Mouse (Mus musculus) spleen, adult 2 months (tissue): ENCODE results near the gene Eif1b. TPM values are rescaled to one million over a fixed set of nuclear protein-coding genes. Genes with fewer than 3 reads are reported as not detected.
A peak's percentile ranks its signal among the peaks of the same experiment; 100 is the strongest.

Source experiments
- DNase-seq, 2 experiments: peaks; one replicate each; pipeline versions ENCODE4 v3.0.0 to v3.0.0-alpha.2; 2012 to 2021; ENCODE audit warnings: low spot score in 2 of 2, low read depth in 1 of 2
- H3K27ac ChIP-seq: fragments of 200-500 bp; 2 replicates; pipeline ENCODE4 v1.5.1; 2012; ENCODE audit warnings: low read length, inconsistent platforms; ENCODE audit not compliant: insufficient read depth
- H3K27me3 ChIP-seq: fragments of 200-500 bp; 2 replicates; pipeline ENCODE4 v1.6.1; 2012; ENCODE audit warnings: mild to moderate bottlenecking, moderate library complexity, low read length, inconsistent platforms; ENCODE audit not compliant: control insufficient read depth, insufficient read depth
- H3K36me3 ChIP-seq: fragments of 200-500 bp; 2 replicates; pipeline ENCODE4 v1.6.1; 2012; ENCODE audit warnings: mild to moderate bottlenecking, low read length, inconsistent platforms; ENCODE audit not compliant: control insufficient read depth, insufficient read depth
- H3K4me1 ChIP-seq: fragments of 200-500 bp; 2 replicates; pipeline ENCODE4 v1.6.1; 2011; ENCODE audit warnings: inconsistent platforms; ENCODE audit not compliant: control insufficient read depth, insufficient read depth, insufficient read length
- H3K4me3 ChIP-seq: fragments of 200-500 bp; 2 replicates; pipeline ENCODE4 v1.5.1; 2011; ENCODE audit warnings: mild to moderate bottlenecking, inconsistent platforms; ENCODE audit not compliant: insufficient read depth, insufficient read length; ENCODE audit errors: extremely low read depth
- CTCF ChIP-seq: fragments of 200-500 bp; IDR thresholded peaks from 2 replicates; pipeline ENCODE4 v1.5.1; 2011; ENCODE audit warnings: mild to moderate bottlenecking, inconsistent platforms; ENCODE audit not compliant: insufficient read depth, insufficient read length, insufficient replicate concordance; ENCODE audit errors: extremely low read depth
- POLR2A ChIP-seq: fragments of 200-500 bp; IDR thresholded peaks from 2 replicates; pipeline ENCODE4 v1.6.1; 2011; ENCODE audit warnings: low read depth, low read length, inconsistent platforms
- WGBS: fragments of 180-500 bp; shearing (Covaris S2); methylation state at CpG from one replicate; pipeline ENCODE4 v1.1.7; 2018; 5-methylcytosine and 5-hydroxymethylcytosine counted together
- polyA plus RNA-seq: library from polyadenylated mRNA; depleted of rRNA; stranded (reverse); fragments of >200 nt; gene quantifications from 2 replicates; pipeline ENCODE4 v1.2.3, GENCODE M21; 2012

The Eif1b gene
- polyA plus RNA-seq, 1 experiment, result 33.3 TPM

- Histone ChIP-seq H3K4me3 (no peak overlapping the region), H3K27ac (no peak overlapping the region), H3K36me3 (peaks cover 13% of the 10 kb centered on the region), H3K27me3 (no peaks in the 10 kb centered on the region), H3K4me1 (no peaks in the 10 kb centered on the region)
- WGBS, result 86% methylated on average over 5 of the region's 5 CpGs
- TF ChIP-seq POLR2A (no peak), CTCF (no peak)
- DNase-seq, result no peak
Observed at GRCm38 (mm10) chr9:120497983-120498382, 6.0 kb downstream of the Eif1b start.

DNA sequence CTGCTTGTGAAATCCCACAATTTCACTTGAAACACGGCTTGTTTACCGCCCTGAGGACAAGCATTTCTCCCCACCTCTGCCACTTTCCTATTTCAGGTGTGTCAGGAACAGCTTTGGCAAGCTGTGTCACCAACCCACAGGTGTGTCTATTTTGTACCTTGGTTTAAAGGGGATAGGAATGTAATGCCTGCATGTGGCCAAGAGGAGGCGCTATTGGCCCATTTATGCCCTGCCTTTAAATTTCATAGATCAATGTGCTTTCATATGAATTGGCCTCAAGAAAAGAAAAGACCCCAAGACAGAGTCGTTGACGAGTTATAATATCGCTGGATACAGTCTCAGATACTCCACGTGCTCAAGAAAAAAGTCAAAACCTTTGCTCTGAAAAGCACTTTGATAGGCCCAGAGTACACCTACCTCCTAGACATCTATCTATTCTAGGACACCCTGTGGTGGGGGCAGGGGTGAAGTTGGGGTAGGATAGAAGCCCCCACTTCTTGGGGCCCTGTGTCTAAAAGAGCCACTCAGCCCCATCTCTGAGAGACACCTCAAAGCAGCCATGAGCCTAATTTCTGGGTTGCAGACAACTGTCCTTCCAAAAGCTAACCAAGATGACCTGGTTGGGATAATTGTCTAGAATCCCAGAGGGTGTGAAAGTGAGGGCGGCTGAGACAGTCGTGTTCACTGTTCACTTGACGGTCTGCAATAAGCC is 9.3 kb downstream of the Eif1b start:
- H3K4me1 ChIP-seq, result no peaks in the 10 kb centered on the region
- no peak for DNase-seq
- H3K27ac ChIP-seq, result no peak overlapping the region
- H3K4me3 ChIP-seq, result no peak overlapping the region
- peak; percentile 10; the same call in 1 of the 2 replicates for TF ChIP-seq CTCF
- no peak for TF ChIP-seq POLR2A
- H3K27me3 ChIP-seq, result no peaks in the 10 kb centered on the region
- WGBS, result 39% methylated on average over 10 of the region's 10 CpGs
- H3K36me3 ChIP-seq, result no peaks in the 10 kb centered on the region

DNA sequence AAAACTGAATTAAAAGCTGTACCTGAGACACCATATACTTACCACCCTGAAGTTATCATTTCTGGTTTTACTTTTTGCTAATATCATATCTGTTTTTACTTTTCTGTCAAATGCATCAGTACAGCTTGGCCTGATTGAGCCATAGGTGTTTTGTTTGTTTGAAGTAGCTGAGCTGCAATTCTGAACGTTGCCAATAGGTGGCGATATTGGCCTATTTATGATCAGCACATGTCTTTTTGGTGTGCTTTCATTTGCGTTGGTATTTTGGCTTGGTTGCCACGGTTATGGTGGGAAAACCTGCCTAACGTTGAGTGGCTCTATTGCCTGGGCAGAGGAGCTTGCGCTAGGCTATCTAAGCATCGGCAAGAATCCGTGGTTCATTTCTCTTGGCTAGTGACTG is 10.0 kb downstream of the Eif1b start:
- Histone ChIP-seq H3K27ac (no peak overlapping the region), H3K36me3 (no peaks in the 10 kb centered on the region), H3K27me3 (no peaks in the 10 kb centered on the region), H3K4me1 (no peaks in the 10 kb centered on the region), H3K4me3 (no peak overlapping the region)
- TF ChIP-seq POLR2A (no peak), CTCF (peak; percentile 44; the same call in 1 of the 2 replicates)
- peak; percentile 64 to 69 for DNase-seq
- WGBS, result 7% methylated on average over 8 of the region's 8 CpGs

GRCm38 (mm10) chr9:120504423-120504822 is 12.4 kb downstream of the Eif1b start:
- Histone ChIP-seq H3K4me3 (no peak overlapping the region), H3K27ac (no peak overlapping the region), H3K36me3 (no peaks in the 10 kb centered on the region), H3K27me3 (no peaks in the 10 kb centered on the region), H3K4me1 (no peaks in the 10 kb centered on the region)
- TF ChIP-seq POLR2A (no peak), CTCF (no peak)
- DNase-seq, result no peak
- 63% methylated on average over 2 of the region's 2 CpGs for WGBS

DNA sequence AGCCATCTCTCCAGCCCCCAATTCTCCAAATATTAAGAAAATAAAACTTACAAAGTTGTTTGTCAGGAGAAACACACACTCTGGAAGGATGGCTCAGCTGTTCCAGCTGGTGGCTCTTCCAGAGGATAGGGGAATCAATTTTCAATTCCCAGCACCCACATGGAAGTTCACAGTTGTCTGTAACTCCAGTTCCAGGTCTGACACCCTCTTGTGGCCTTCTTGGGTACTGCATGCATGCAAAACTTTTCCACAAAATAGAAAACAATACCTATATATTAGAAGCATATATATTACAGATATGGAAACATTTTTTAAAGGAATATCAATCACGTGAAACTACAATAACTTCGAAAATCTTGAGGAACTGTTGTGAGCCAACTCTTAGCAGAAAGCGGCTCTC is 19.7 kb downstream of the Eif1b start:
- no peaks in the 10 kb centered on the region for H3K4me1 ChIP-seq
- no peak for DNase-seq
- WGBS, result 76% methylated on average over 3 of the region's 3 CpGs
- no peak overlapping the region for H3K27ac ChIP-seq
- H3K27me3 ChIP-seq, result no peaks in the 10 kb centered on the region
- TF ChIP-seq POLR2A (no peak), CTCF (peak; percentile 24; the same call in 1 of the 2 replicates)
- H3K4me3 ChIP-seq, result no peak overlapping the region
- no peaks in the 10 kb centered on the region for H3K36me3 ChIP-seq

GRCm38 (mm10) chr9:120516720-120517119 is 24.7 kb downstream of the Eif1b start:
- DNase-seq, result no peak
- Histone ChIP-seq H3K27me3 (no peaks in the 10 kb centered on the region), H3K36me3 (no peaks in the 10 kb centered on the region), H3K4me1 (no peaks in the 10 kb centered on the region), H3K27ac (no peak overlapping the region), H3K4me3 (no peak overlapping the region)
- WGBS, result 11% methylated on average over 8 of the region's 8 CpGs
- TF ChIP-seq CTCF, result no peak
- no peak for TF ChIP-seq POLR2A

- Histone ChIP-seq H3K27ac (no peak overlapping the region), H3K4me1 (no peaks in the 10 kb centered on the region), H3K4me3 (no peak overlapping the region), H3K36me3 (no peaks in the 10 kb centered on the region), H3K27me3 (no peaks in the 10 kb centered on the region)
- DNase-seq, result no peak
- no peak for TF ChIP-seq POLR2A
- no peak for TF ChIP-seq CTCF
- WGBS, result 87% methylated on average over 3 of the region's 3 CpGs
Observed at GRCm38 (mm10) chr9:120518946-120519345, 26.9 kb downstream of the Eif1b start.
